11 mouse cellular contexts compared by ENCODE assay signal in genomic region chr8:120512326-120512725, GRCm38 (mm10).
A peak's percentile ranks its signal among the peaks of the same experiment; 100 is the strongest.
DNase-seq lines count a peak whose midpoint lies in the region; ATAC-seq and TF ChIP-seq lines count a peak whose summit lies in the region.
"Had no signal": no experiment of that assay in that cellular context is flagged by ENCODE, and none has a peak within 500 bp of the region (broad histone marks: within the 10 kb centered on the region; RNA-seq: fewer than 3 reads in every experiment).

No protein-coding gene starts in this region.

- H3K4me1 ChIP-seq in embryonic facial prominence, embryonic 15.5 days, result peaks cover 92% of the 10 kb centered on the region
- peaks cover 47% of the 10 kb centered on the region for H3K4me1 ChIP-seq in forebrain, postnatal 0 days (ENCODE audit: insufficient read depth)
- H3K4me1 ChIP-seq in midbrain, embryonic 14.5 days (ENCODE audit: control insufficient read depth, insufficient read depth, low read length), result peaks cover 94% of the 10 kb centered on the region
- H3K4me1 ChIP-seq in kidney, adult 2 months (ENCODE audit: control insufficient read depth, insufficient read depth, low read length), result peaks cover 20% of the 10 kb centered on the region
- peaks cover 70% of the 10 kb centered on the region for H3K4me1 ChIP-seq in kidney, embryonic 16.5 days (ENCODE audit: insufficient read depth, low read length)

- no peak for DNase-seq in layer of hippocampus, adult 2 months (ENCODE audit: low spot score in 2 of 2)
- DNase-seq in layer of hippocampus, adult 11-12 months (ENCODE audit: low spot score), result no peak
- DNase-seq in forebrain, postnatal 0 days, result no peak
- DNase-seq in midbrain, embryonic 14.5 days, result no peak
- DNase-seq in kidney, adult 2 months, result no peak
- DNase-seq: heart, adult 2 months; kidney, postnatal 36 days had no signal

- H3K4me3 ChIP-seq in layer of hippocampus, adult 2 months, result no peak overlapping the region
- H3K4me3 ChIP-seq in embryonic facial prominence, embryonic 15.5 days (replicated peaks), result no peak overlapping the region
- no peak overlapping the region for H3K4me3 ChIP-seq in forebrain, postnatal 0 days (ENCODE audit: low read depth, low read length)
- no peak overlapping the region for H3K4me3 ChIP-seq in midbrain, embryonic 14.5 days (replicated peaks; ENCODE audit: low read depth, low read length)
- no peak overlapping the region for H3K4me3 ChIP-seq in kidney, adult 2 months (ENCODE audit: insufficient read depth, low read depth, low read length)
- no peak overlapping the region for H3K4me3 ChIP-seq in kidney, embryonic 16.5 days (ENCODE audit: low read length)
- H3K4me3 ChIP-seq: heart, adult 2 months had no signal

- H3K4me2 ChIP-seq in embryonic facial prominence, embryonic 15.5 days (replicated peaks), result no peak overlapping the region
- H3K4me2 ChIP-seq in forebrain, postnatal 0 days (ENCODE audit: low read depth), result no peak overlapping the region
- peak overlapping the region; percentile 17; the same call in 1 of the 2 replicates for H3K4me2 ChIP-seq in midbrain, embryonic 14.5 days (ENCODE audit: low read length)
- H3K4me2 ChIP-seq in kidney, embryonic 16.5 days (replicated peaks; ENCODE audit: low read depth, low read length), result no peak overlapping the region

- no peak for TF ChIP-seq POLR2A in kidney, adult 2 months (IDR thresholded peaks at IDR 0.05; ENCODE audit: low read depth, low read length)

- H3K36me3 ChIP-seq in embryonic facial prominence, embryonic 15.5 days, result no peaks in the 10 kb centered on the region
- no peaks in the 10 kb centered on the region for H3K36me3 ChIP-seq in forebrain, postnatal 0 days (ENCODE audit: insufficient read depth)
- H3K36me3 ChIP-seq in midbrain, embryonic 14.5 days (ENCODE audit: control insufficient read depth, insufficient read depth, low read length), result no peaks in the 10 kb centered on the region
- no peaks in the 10 kb centered on the region for H3K36me3 ChIP-seq in kidney, adult 2 months (ENCODE audit: control insufficient read depth, insufficient read depth, low read length)
- H3K36me3 ChIP-seq in kidney, embryonic 16.5 days (ENCODE audit: insufficient read depth, low read length), result no peaks in the 10 kb centered on the region

- WGBS in embryonic facial prominence, embryonic 15.5 days, result 27% methylated on average over 11 of the region's 11 CpGs
- WGBS in forebrain, postnatal 0 days, result 20% methylated on average over 11 of the region's 11 CpGs
- WGBS in midbrain, embryonic 14.5 days, result 13% methylated on average over 11 of the region's 11 CpGs
- WGBS in kidney, adult 2 months, result 61% methylated on average over 11 of the region's 11 CpGs
- 57% methylated on average over 11 of the region's 11 CpGs for WGBS in kidney, embryonic 16.5 days

- no peak for ATAC-seq in embryonic facial prominence, embryonic 15.5 days (ENCODE audit: insufficient number of reproducible peaks, low FRiP score, low TSS enrichment, low read depth)
- no peak for ATAC-seq in forebrain, postnatal 0 days
- no peak for ATAC-seq in midbrain, embryonic 14.5 days (ENCODE audit: low FRiP score, low TSS enrichment)
- no peak for ATAC-seq in activated CD4-positive, CD25-positive, alpha-beta regulatory T cell, adult 4 months
- ATAC-seq in kidney, embryonic 16.5 days (ENCODE audit: low FRiP score, low TSS enrichment), result no peak
- ATAC-seq: lung, postnatal 0 days had no signal

- no peaks in the 10 kb centered on the region for H3K27me3 ChIP-seq in embryonic facial prominence, embryonic 15.5 days
- H3K27me3 ChIP-seq in forebrain, postnatal 0 days (ENCODE audit: insufficient read depth, low read length), result no peaks in the 10 kb centered on the region
- no peaks in the 10 kb centered on the region for H3K27me3 ChIP-seq in midbrain, embryonic 14.5 days (ENCODE audit: control insufficient read depth, insufficient read depth, low read length)
- H3K27me3 ChIP-seq in kidney, adult 2 months (replicated peaks; ENCODE audit: control insufficient read depth, insufficient read depth, low read length), result no peaks in the 10 kb centered on the region
- no peaks in the 10 kb centered on the region for H3K27me3 ChIP-seq in kidney, embryonic 16.5 days (ENCODE audit: insufficient read depth, low read length)

- TF ChIP-seq CTCF in layer of hippocampus, adult 2 months (conservative IDR thresholded peaks at IDR 0.05), result no peak
- no peak for TF ChIP-seq CTCF in forebrain, postnatal 0 days (IDR thresholded peaks at IDR 0.05; ENCODE audit: low read depth)
- no peak for TF ChIP-seq CTCF in kidney, adult 2 months (conservative IDR thresholded peaks at IDR 0.05; ENCODE audit: insufficient read depth, insufficient read length, low read depth, low read length)

- H3K27ac ChIP-seq in layer of hippocampus, adult 2 months, result peak overlapping the region; percentile 19; the same call in 1 of the 2 replicates
- peak overlapping the region; percentile 36; the same call in 1 of the 2 replicates for H3K27ac ChIP-seq in embryonic facial prominence, embryonic 15.5 days (replicated peaks)
- peak overlapping the region; percentile 64 for H3K27ac ChIP-seq in forebrain, postnatal 0 days (ENCODE audit: low read depth, low read length)
- peak overlapping the region; percentile 91 for H3K27ac ChIP-seq in midbrain, embryonic 14.5 days (replicated peaks; ENCODE audit: low read depth, low read length)
- no peak overlapping the region for H3K27ac ChIP-seq in kidney, adult 2 months (ENCODE audit: insufficient read depth, low read depth, low read length)
- H3K27ac ChIP-seq in kidney, embryonic 16.5 days (ENCODE audit: low read length), result no peak overlapping the region
- H3K27ac ChIP-seq: heart, adult 2 months had no signal

- H3K9me3 ChIP-seq in embryonic facial prominence, embryonic 15.5 days (replicated peaks), result no peaks in the 10 kb centered on the region
- no peaks in the 10 kb centered on the region for H3K9me3 ChIP-seq in forebrain, postnatal 0 days (ENCODE audit: low read length)
- no peaks in the 10 kb centered on the region for H3K9me3 ChIP-seq in midbrain, embryonic 14.5 days (ENCODE audit: control insufficient read depth, low read length)
- H3K9me3 ChIP-seq in kidney, embryonic 16.5 days (ENCODE audit: low read length), result no peaks in the 10 kb centered on the region

- no peak overlapping the region for H3K9ac ChIP-seq in embryonic facial prominence, embryonic 15.5 days
- no peak overlapping the region for H3K9ac ChIP-seq in forebrain, postnatal 0 days
- H3K9ac ChIP-seq in midbrain, embryonic 14.5 days (replicated peaks; ENCODE audit: low read length), result no peak overlapping the region
- no peak overlapping the region for H3K9ac ChIP-seq in kidney, embryonic 16.5 days (replicated peaks; ENCODE audit: low read length)

Comparison
In these comparisons a context has a peak if more than half of its experiments do, and no peak if none do; other contexts are left out.
1. H3K27ac ChIP-seq: peak in layer of hippocampus, adult 2 months (single experiment), embryonic facial prominence, embryonic 15.5 days (single experiment), forebrain, postnatal 0 days (single experiment) and midbrain, embryonic 14.5 days (single experiment); none in kidney, adult 2 months (single experiment) and kidney, embryonic 16.5 days (single experiment).